Mouse (Mus musculus) CH12.LX (cell line): ENCODE results near the gene Cdh13. TPM values are rescaled to one million over a fixed set of nuclear protein-coding genes. Genes with fewer than 3 reads are reported as not detected.

Source experiments
- DNase-seq: peaks from one replicate; pipeline ENCODE4 v3.0.0-alpha.2; 2013; ENCODE audit errors: extremely low read depth
- H3K27ac ChIP-seq: 2 replicates; pipeline ENCODE4 v1.5.1; 2012; ENCODE audit warnings: low read depth, mild to moderate bottlenecking, control low read depth, moderate library complexity; ENCODE audit not compliant: insufficient read depth
- H3K27me3 ChIP-seq: replicated peaks from 2 replicates; pipeline ENCODE3; 2012; ENCODE audit warnings: inconsistent platforms
- H3K36me3 ChIP-seq, 2 experiments: replicated peaks in 1 of 2; 2 replicates each; pipeline versions ENCODE3 to v1.6.1; 2012; ENCODE audit warnings: inconsistent platforms in 1 of 2, low read length in 1 of 2, mild to moderate bottlenecking in 1 of 2, mixed read lengths in 1 of 2, moderate library complexity in 1 of 2; ENCODE audit not compliant: control insufficient read depth in 1 of 2, insufficient read depth in 1 of 2
- H3K4me1 ChIP-seq, 2 experiments: 2 replicates each; pipeline ENCODE4 v1.6.1; 2012; ENCODE audit warnings: inconsistent platforms in 1 of 2, moderate library complexity in 1 of 2; ENCODE audit not compliant: insufficient read depth in 2 of 2, control insufficient read depth in 1 of 2
- H3K4me2 ChIP-seq: 2 replicates; pipeline ENCODE4 v1.6.1; 2012; ENCODE audit warnings: low read depth, mild to moderate bottlenecking, control low read depth; ENCODE audit not compliant: poor library complexity, insufficient read depth, severe bottlenecking
- H3K4me3 ChIP-seq, 3 experiments: fragments of 150-350 bp in 1 of 3; sonication (generic) in 1 of 3; replicated peaks in 1 of 3; 2 replicates each; pipeline versions ENCODE3 to v1.5.1; 2011 to 2012; ENCODE audit warnings: low read depth in 2 of 3, low read length in 2 of 3, mild to moderate bottlenecking in 2 of 3, moderate library complexity in 2 of 3, control low read depth in 1 of 3, improper control_type of control experiment in 1 of 3, inconsistent platforms in 1 of 3, mixed read lengths in 1 of 3; ENCODE audit not compliant: poor library complexity in 1 of 3
- H3K79me2 ChIP-seq: replicated peaks from 2 replicates; pipeline ENCODE4 v1.6.1; 2012; ENCODE audit warnings: mild to moderate bottlenecking, moderate library complexity; ENCODE audit not compliant: control insufficient read depth, poor library complexity, insufficient read depth, severe bottlenecking; ENCODE audit errors: extremely low read depth
- H3K9ac ChIP-seq: 2 replicates; pipeline ENCODE4 v1.6.1; 2012; ENCODE audit warnings: low read depth, mild to moderate bottlenecking, control low read depth, moderate library complexity; ENCODE audit not compliant: insufficient read depth
- H3K9me3 ChIP-seq: replicated peaks from 2 replicates; pipeline ENCODE3; 2012; ENCODE audit warnings: low read length, inconsistent platforms, mixed read lengths
- BHLHE40 ChIP-seq: IDR thresholded peaks from 2 replicates; pipeline ENCODE4 v1.6.1; 2011; ENCODE audit warnings: mild to moderate bottlenecking, low read depth, low read length, improper control_type of control experiment
- CHD2 ChIP-seq: IDR thresholded peaks from 2 replicates; pipeline ENCODE4 v1.6.1; 2011; ENCODE audit warnings: low read length, improper control_type of control experiment
- EP300 ChIP-seq: IDR thresholded peaks from 2 replicates; pipeline ENCODE4 v1.6.1; 2011; ENCODE audit warnings: low read length, improper control_type of control experiment
- ETS1 ChIP-seq: conservative IDR thresholded peaks from 2 replicates; pipeline ENCODE4 v1.6.1; 2012; ENCODE audit warnings: low read depth, mild to moderate bottlenecking, inconsistent platforms, low read length, improper control_type of control experiment, moderate library complexity
- GABPA ChIP-seq: IDR thresholded peaks from 2 replicates; pipeline ENCODE4 v1.6.1; 2012; ENCODE audit warnings: low read depth, low read length, improper control_type of control experiment, inconsistent platforms; ENCODE audit not compliant: insufficient replicate concordance
- IRF4 ChIP-seq: IDR thresholded peaks from 2 replicates; pipeline ENCODE4 v1.6.1; 2014; ENCODE audit warnings: low read depth, mild to moderate bottlenecking, inconsistent platforms, low read length, improper control_type of control experiment
- JUN ChIP-seq: IDR thresholded peaks from 2 replicates; pipeline ENCODE4 v1.6.1; 2011; ENCODE audit warnings: low read depth, mild to moderate bottlenecking, low read length, improper control_type of control experiment, moderate library complexity; ENCODE audit not compliant: insufficient read depth
- JUND ChIP-seq: conservative IDR thresholded peaks from 2 replicates; pipeline ENCODE4 v1.6.1; 2011; ENCODE audit warnings: low read depth, low read length, improper control_type of control experiment
- MAX ChIP-seq: IDR thresholded peaks from 2 replicates; pipeline ENCODE4 v1.6.1; 2011; ENCODE audit warnings: low read length, improper control_type of control experiment
- MEF2A ChIP-seq: IDR thresholded peaks from 2 replicates; pipeline ENCODE4 v1.6.1; 2014; ENCODE audit warnings: low read depth, mild to moderate bottlenecking, inconsistent platforms, low read length, improper control_type of control experiment, borderline replicate concordance
- MYC ChIP-seq: IDR thresholded peaks from 2 replicates; pipeline ENCODE4 v1.6.1; 2011; ENCODE audit warnings: low read depth, mild to moderate bottlenecking, improper control_type of control experiment, low read length
- NELFE ChIP-seq: IDR thresholded peaks from 2 replicates; pipeline ENCODE4 v1.6.1; 2011; ENCODE audit warnings: low read depth, low read length, improper control_type of control experiment
- PAX5 ChIP-seq: IDR thresholded peaks from 2 replicates; pipeline ENCODE4 v1.6.1; 2012; ENCODE audit warnings: low read length, inconsistent platforms, mixed read lengths
- POLR2A ChIP-seq: IDR thresholded peaks from 2 replicates; pipeline ENCODE4 v1.6.1; 2011; ENCODE audit warnings: low read depth, mild to moderate bottlenecking, improper control_type of control experiment, low read length
- POLR2AphosphoS2 ChIP-seq: IDR thresholded peaks from 2 replicates; pipeline ENCODE4 v1.6.1; 2011; ENCODE audit warnings: low read depth, low read length, improper control_type of control experiment
- RAD21 ChIP-seq: IDR thresholded peaks from 2 replicates; pipeline ENCODE4 v1.6.1; 2011; ENCODE audit warnings: low read depth, mild to moderate bottlenecking, low read length, improper control_type of control experiment, moderate library complexity
- RCOR1 ChIP-seq: conservative IDR thresholded peaks from 2 replicates; pipeline ENCODE4 v1.6.1; 2012; ENCODE audit warnings: low read depth, mild to moderate bottlenecking, inconsistent platforms, low read length, improper control_type of control experiment
- SIN3A ChIP-seq: IDR thresholded peaks from 2 replicates; pipeline ENCODE4 v1.6.1; 2012; ENCODE audit warnings: low read length, improper control_type of control experiment, inconsistent platforms
- TBP ChIP-seq: conservative IDR thresholded peaks from 2 replicates; pipeline ENCODE4 v1.6.1; 2011; ENCODE audit warnings: low read depth, low read length, improper control_type of control experiment
- TCF12 ChIP-seq: IDR thresholded peaks from 2 replicates; pipeline ENCODE4 v1.6.1; 2014; ENCODE audit warnings: low read depth, mild to moderate bottlenecking, inconsistent platforms, low read length, improper control_type of control experiment
- UBTF ChIP-seq: IDR thresholded peaks from 2 replicates; pipeline ENCODE4 v1.6.1; 2012; ENCODE audit warnings: low read depth, mild to moderate bottlenecking, inconsistent platforms, low read length, improper control_type of control experiment, moderate library complexity
- USF1 ChIP-seq: IDR thresholded peaks from 2 replicates; pipeline ENCODE4 v1.6.1; 2014; ENCODE audit warnings: low read depth, mild to moderate bottlenecking, inconsistent platforms, low read length, improper control_type of control experiment
- USF2 ChIP-seq: conservative IDR thresholded peaks from 2 replicates; pipeline ENCODE4 v1.6.1; 2011; ENCODE audit warnings: low read depth, low read length, improper control_type of control experiment
- ZNF384 ChIP-seq: IDR thresholded peaks from 2 replicates; pipeline ENCODE4 v1.6.1; 2012; ENCODE audit warnings: low read depth, low read length, improper control_type of control experiment, inconsistent platforms
- dilution Hi-C: fragments of 300-500 bp; cut with MboI; formaldehyde crosslinking; loops from 2 replicates; pipeline ENCODE4 v1.14.3; 2020; ENCODE audit warnings: low sequenced_read_pairs; ENCODE audit not compliant: extremely low pct_unique_long_range_greater_than_20kb, extremely low pct_ligation_motif_present
- in situ Hi-C: fragments of 300-500 bp; cut with MboI; formaldehyde crosslinking; loops from 3 replicates; pipeline ENCODE4 v1.14.3; 2019; ENCODE audit warnings: low sequenced_read_pairs, low pct_ligation_motif_present, low pct_unique_long_range_greater_than_20kb, mixed read lengths
- polyA plus RNA-seq: library from polyadenylated mRNA; unstranded; fragments of >175 nt; gene quantifications from 2 replicates; pipeline ENCODE4 v1.2.1, GENCODE M21; 2012; ENCODE audit warnings: low read depth; ENCODE audit not compliant: insufficient read length
- total RNA-seq, 2 experiments: library from RNA; depleted of rRNA; stranded (reverse); fragments of 300-350 nt in 1 of 2; fragments of >200 nt in 1 of 2; gene quantifications; 2 replicates each; pipeline ENCODE4 v1.2.3; 2012 to 2014

The Cdh13 gene
- total RNA-seq (2012; rRNA removed): not detected in 2 replicates
- total RNA-seq (2014; rRNA removed): not detected in 2 replicates
- not detected in 2 replicates for polyA plus RNA-seq

GRCm38 (mm10) chr8:118283600-118284111 lies at the start of gene Cdh13:
Gene Cdh13, plus strand, starts transcription at chr8:118283733.
- no peaks in the 10 kb centered on the region for H3K4me1 ChIP-seq
- no peak for DNase-seq
- no peak within 1 kb of the TSS for H3K9ac ChIP-seq

GRCm38 (mm10) chr8:118235626-118236025 lies 47.9 kb upstream of the Cdh13 start:
- Histone ChIP-seq H3K4me1 (no peaks in the 10 kb centered on the region), H3K36me3 (no peaks in the 10 kb centered on the region), H3K4me2 (no peak overlapping the region), H3K27me3 (no peaks in the 10 kb centered on the region), H3K4me3 (no peak overlapping the region), H3K9ac (no peak overlapping the region), H3K79me2 (no peaks in the 10 kb centered on the region), H3K27ac (no peak overlapping the region), H3K9me3 (peaks cover 86% of the 10 kb centered on the region)
- in situ Hi-C loops: no loop called here
- no peak for DNase-seq
- TF ChIP-seq NELFE (no peak), ZNF384 (no peak), EP300 (no peak), MAX (no peak), PAX5 (no peak), TBP (no peak), RCOR1 (no peak), USF2 (no peak), BHLHE40 (no peak)
- dilution Hi-C loops: no loop called here

More at GRCm38 (mm10) chr8:118283600-118284111, at the start of gene Cdh13:
- no peak within 1 kb of the TSS for H3K4me3 ChIP-seq
- H3K36me3 ChIP-seq: no peaks in the 10 kb centered on the region
- H3K79me2 ChIP-seq: no peaks in the 10 kb centered on the region
- no peak within 1 kb of the TSS for H3K4me2 ChIP-seq
- no peak for TF ChIP-seq UBTF
- TF ChIP-seq TCF12: no peak
- TF ChIP-seq GABPA: no peak
- no peak for TF ChIP-seq POLR2AphosphoS2
- no peak for TF ChIP-seq JUN
- TF ChIP-seq CHD2: no peak
- TF ChIP-seq MEF2A: no peak
- TF ChIP-seq MYC: no peak
- TF ChIP-seq USF1: no peak
- no peak for TF ChIP-seq ETS1
- no peak for TF ChIP-seq SIN3A
- TF ChIP-seq ZNF384: no peak
- TF ChIP-seq POLR2A: no peak
- no peak for TF ChIP-seq JUND
- TF ChIP-seq IRF4: no peak
- no peak for TF ChIP-seq MAX
- no peak for TF ChIP-seq RAD21
- no peak for TF ChIP-seq TBP
- no peak for TF ChIP-seq USF2
- TF ChIP-seq, all 38 proteins: peak for 0
- H3K9me3 ChIP-seq: peaks cover 88% of the 10 kb centered on the region
- H3K27me3 ChIP-seq: no peaks in the 10 kb centered on the region
- no peak within 1 kb of the TSS for H3K27ac ChIP-seq
- dilution Hi-C loops: no loop called here
- in situ Hi-C loops: no loop called here
